Mouse (Mus musculus): Measurements from ENCODE around the gene Slc22a15. TPM values are rescaled to one million over a fixed set of nuclear protein-coding genes. Genes with fewer than 3 reads are reported as not detected.

The Slc22a15 gene
- polyA plus RNA-seq, 1 experiment from 2014 or later = 1.8 TPM

DNA sequence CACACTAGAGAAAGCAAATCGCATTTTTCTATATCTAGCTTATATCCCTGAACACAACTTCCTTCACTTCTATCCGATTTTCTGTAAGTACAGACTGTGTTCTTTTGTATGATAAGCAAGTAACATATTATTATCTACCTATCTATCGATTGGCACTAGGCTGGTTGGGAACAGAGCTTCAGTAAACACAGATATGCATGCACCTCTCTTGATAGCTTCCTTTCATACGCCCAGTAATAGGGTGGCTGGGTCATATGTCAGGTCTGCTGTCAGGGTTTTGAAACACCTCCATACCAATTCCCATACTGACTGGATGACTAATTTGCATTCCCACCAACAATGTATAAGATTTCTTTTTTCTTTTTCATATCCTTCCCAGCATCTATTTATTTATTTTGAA lies 16.2 kb upstream of the Slc22a15 start:
- Histone ChIP-seq H3K4me2 (no peak overlapping the region), H3K4me3 (no peak overlapping the region), H3K27me3 (replicated peaks) (no peaks in the 10 kb centered on the region), H3K36me3 (no peaks in the 10 kb centered on the region), H3K4me1 (0 out of 2 replicates have a peak, but pooled peaks cover 12% of the 10 kb centered on the region), H3K9ac (no peak overlapping the region), H3K9me3 (replicated peaks) (no peaks in the 10 kb centered on the region), H3K27ac (no peak overlapping the region)
- ATAC-seq = no peak
- 40% methylated on average over 4 of the region's 4 CpGs for WGBS (ENCODE audit: insufficient replicate concordance)

DNA sequence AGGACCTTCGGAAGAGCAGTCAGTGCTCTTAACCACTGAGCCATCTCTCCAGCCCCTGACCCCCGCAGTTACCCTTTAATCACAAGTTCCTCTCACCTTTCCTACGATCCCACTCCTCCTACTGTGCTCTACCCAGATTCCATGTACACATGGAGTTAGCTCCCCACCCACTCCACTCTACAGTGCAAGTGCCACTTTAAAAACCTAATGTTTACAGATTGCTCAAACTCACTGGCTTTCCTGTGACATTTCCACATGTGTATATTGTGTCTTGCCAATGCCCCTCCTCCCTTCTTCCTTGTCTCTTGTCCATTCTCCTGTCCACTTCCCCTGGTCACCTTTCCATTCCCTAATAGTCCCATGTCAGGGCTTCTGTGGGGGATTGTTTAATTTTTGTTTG lies 15.6 kb upstream of the Slc22a15 start:
- Histone ChIP-seq H3K4me2 (no peak overlapping the region), H3K4me3 (no peak overlapping the region), H3K27me3 (replicated peaks) (no peaks in the 10 kb centered on the region), H3K36me3 (no peaks in the 10 kb centered on the region), H3K9ac (no peak overlapping the region), H3K4me1 (0 out of 2 replicates have a peak, but pooled peaks cover 12% of the 10 kb centered on the region), H3K9me3 (replicated peaks) (no peaks in the 10 kb centered on the region), H3K27ac (no peak overlapping the region)
- 68% methylated on average over 3 of the region's 3 CpGs for WGBS (ENCODE audit: insufficient replicate concordance)
- no peak; the same call in 1 of the 2 replicates for ATAC-seq

DNA sequence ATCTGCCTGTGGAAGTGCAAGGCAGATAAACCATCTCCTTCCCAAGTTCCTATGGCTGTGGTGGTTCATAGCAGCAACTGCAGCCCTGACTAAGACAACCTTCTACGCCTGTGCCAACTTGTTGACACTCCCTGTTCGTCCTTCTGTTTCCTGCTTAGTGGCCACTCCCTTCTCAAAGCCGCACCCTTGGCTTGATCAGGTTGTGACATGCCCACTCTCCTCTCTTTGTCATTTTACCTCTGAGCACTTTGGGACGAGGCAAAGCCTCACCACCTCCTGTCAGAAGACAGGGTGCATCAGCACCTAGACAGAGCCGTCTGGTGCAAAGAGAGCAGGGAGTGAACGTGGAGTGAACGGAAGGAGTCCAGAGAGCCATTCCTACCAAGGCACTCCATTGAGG lies 14.9 kb upstream of the Slc22a15 start:
- H3K36me3 ChIP-seq = no peaks in the 10 kb centered on the region
- 0 out of 2 replicates have a peak, but pooled peaks cover 12% of the 10 kb centered on the region for H3K4me1 ChIP-seq
- H3K9me3 ChIP-seq (replicated peaks) = no peaks in the 10 kb centered on the region
- no peak overlapping the region for H3K4me2 ChIP-seq
- no peak overlapping the region for H3K9ac ChIP-seq
- H3K27ac ChIP-seq = no peak overlapping the region
- 34% methylated on average over 7 of the region's 7 CpGs for WGBS (ENCODE audit: insufficient replicate concordance)
- H3K27me3 ChIP-seq (replicated peaks) = no peaks in the 10 kb centered on the region
- no peak overlapping the region for H3K4me3 ChIP-seq
- no peak for ATAC-seq

DNA sequence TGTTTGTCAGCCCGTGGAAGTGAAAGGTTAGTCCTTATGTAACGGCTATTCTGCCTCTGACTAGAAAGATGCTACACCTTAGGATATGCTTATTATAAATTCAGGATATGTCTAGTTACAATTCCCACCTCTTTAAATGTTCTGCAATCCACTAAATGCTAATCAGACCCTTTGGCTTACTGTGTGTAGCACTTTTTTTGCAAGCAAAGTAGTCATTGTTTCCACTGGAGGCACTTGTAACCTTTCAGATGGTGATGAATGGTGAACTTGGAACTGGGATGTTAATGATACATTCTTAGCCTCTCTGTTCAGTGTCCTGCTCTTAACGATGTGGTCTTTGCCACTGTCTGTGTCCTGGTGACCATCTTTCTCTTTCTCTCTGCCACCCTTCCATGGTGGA lies 12.1 kb upstream of the Slc22a15 start:
- H3K36me3 ChIP-seq = no peaks in the 10 kb centered on the region
- no peaks in the 10 kb centered on the region for H3K27me3 ChIP-seq (replicated peaks)
- 0 out of 2 replicates have a peak, but pooled peaks cover 12% of the 10 kb centered on the region for H3K4me1 ChIP-seq
- no peak overlapping the region for H3K4me3 ChIP-seq
- no peak overlapping the region for H3K27ac ChIP-seq
- ATAC-seq = no peak
- H3K9ac ChIP-seq = no peak overlapping the region
- no peak overlapping the region for H3K4me2 ChIP-seq
- WGBS (ENCODE audit: insufficient replicate concordance) = 67% methylated on average over 3 of the region's 3 CpGs
- H3K9me3 ChIP-seq (replicated peaks) = no peaks in the 10 kb centered on the region

DNA sequence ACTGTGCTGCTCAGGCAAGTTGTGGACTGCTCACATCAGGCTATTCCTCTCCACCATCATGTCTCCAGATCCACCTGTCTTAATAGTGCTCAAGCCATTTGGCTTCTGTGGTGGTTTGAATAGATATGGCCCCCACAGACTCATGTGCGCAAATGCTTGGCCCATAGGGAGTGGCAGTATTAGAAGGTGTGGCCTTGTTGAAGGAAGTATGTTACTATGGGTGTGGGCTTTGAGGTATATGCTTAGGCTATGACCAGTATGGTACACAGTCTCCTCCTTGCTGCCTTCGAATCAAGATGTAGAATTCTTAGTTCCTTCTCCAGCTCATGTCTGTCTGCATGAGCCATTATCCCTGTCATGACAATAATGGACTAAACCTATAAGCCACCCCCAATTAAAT lies 9.6 kb upstream of the Slc22a15 start:
- Histone ChIP-seq H3K27ac (no peak overlapping the region), H3K27me3 (replicated peaks) (no peaks in the 10 kb centered on the region), H3K9me3 (replicated peaks) (no peaks in the 10 kb centered on the region), H3K4me2 (no peak overlapping the region), H3K4me3 (no peak overlapping the region), H3K4me1 (no peaks in the 10 kb centered on the region), H3K36me3 (no peaks in the 10 kb centered on the region), H3K9ac (no peak overlapping the region)
- ATAC-seq = no peak
- 64% methylated on average over 2 of the region's 2 CpGs for WGBS (ENCODE audit: insufficient replicate concordance)

DNA sequence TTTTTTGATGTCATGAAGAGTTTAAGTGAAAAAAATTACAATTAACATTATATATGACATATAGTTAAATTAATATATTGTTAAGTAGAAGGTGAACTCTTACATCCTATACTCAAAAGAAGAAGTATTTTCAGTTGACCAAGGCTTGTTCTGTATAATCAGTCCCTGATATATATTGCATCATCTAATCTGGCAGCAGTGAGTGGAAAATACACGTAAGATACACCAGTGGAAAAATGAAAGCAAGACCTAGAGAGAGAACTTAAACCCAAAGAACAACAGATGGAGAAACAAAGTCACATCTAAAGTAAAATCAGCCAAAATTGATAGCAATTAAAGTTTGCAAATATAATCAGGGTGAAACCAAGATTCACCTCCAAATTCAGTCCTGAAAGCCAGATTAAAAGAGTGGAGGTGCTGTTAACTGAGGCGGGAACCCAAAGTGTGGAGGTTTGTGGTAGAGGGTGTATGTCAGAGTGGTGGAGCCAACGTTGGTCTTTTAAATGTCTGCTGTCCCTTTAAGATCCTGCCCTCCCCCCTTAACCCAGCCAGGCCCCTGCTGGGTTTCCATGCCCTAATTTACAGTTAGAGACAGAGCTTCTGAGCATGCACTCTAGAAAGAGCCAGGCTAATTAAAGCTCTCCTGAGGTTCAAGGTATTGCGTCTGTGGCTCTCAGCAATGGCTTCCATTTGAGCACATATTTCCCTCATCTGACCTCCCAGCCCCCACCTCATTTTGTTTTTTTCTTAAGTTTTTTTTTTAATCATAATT lies 5.0 kb upstream of the Slc22a15 start:
- peaks cover 10% of the 10 kb centered on the region; the same call in 1 of the 2 replicates for H3K4me1 ChIP-seq
- 40% methylated on average over 4 of the region's 4 CpGs for WGBS (ENCODE audit: insufficient replicate concordance)
- H3K36me3 ChIP-seq = no peaks in the 10 kb centered on the region
- H3K9ac ChIP-seq = no peak overlapping the region
- peaks cover 4% of the 10 kb centered on the region for H3K27me3 ChIP-seq (replicated peaks)
- H3K4me3 ChIP-seq = no peak overlapping the region
- no peaks in the 10 kb centered on the region for H3K9me3 ChIP-seq (replicated peaks)
- H3K4me2 ChIP-seq = no peak overlapping the region
- no peak for ATAC-seq
- H3K27ac ChIP-seq = no peak overlapping the region

DNA sequence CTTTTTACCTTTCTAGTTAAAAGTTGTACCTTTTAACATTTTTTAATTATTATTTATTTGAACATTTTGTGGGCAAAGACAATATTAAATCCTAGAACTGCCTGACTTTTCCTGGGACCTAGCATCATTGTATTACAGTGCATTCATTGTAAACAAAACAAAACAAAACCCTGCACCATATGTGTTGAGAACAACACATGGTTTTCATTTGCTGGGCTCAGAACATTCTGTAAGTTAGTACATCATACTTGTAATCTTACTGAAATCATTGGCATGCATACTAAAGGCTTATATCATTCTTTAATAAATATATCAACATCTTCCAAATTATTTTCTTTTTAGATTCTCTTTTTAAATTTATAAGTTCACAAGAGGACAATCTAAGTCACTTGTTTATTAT lies 2.4 kb upstream of the Slc22a15 start:
- peaks cover 22% of the 10 kb centered on the region for H3K27me3 ChIP-seq (replicated peaks)
- no peak overlapping the region for H3K27ac ChIP-seq
- no peak overlapping the region for H3K4me2 ChIP-seq
- H3K4me3 ChIP-seq = no peak overlapping the region
- H3K9ac ChIP-seq = no peak overlapping the region
- ATAC-seq = no peak
- H3K4me1 ChIP-seq = peaks cover 17% of the 10 kb centered on the region; the same call in 1 of the 2 replicates
- no peaks in the 10 kb centered on the region for H3K9me3 ChIP-seq (replicated peaks)
- no peaks in the 10 kb centered on the region for H3K36me3 ChIP-seq

DNA sequence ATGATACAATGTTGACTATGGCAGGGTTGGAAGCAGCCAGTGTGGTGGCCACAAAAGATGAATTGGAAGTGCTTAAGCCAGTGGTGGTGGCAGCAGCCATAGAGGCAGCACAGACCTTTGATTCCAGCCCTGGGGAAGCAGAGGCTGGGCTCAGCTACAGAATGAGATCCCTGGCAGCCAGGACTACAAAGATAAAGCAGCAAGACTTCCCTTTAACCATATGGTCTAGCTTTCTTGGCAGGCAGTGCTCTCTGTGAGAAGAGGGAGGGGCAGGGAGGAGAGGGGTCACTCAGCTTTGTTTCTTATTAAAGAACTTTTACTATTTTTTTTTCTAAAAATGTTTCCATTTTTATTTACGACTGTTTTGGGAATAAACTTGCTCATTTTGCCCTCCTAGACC lies 1.4 kb upstream of the Slc22a15 start:
- no peak for ATAC-seq
- Histone ChIP-seq H3K9ac (no peak overlapping the region), H3K27ac (no peak overlapping the region), H3K4me2 (no peak overlapping the region), H3K9me3 (replicated peaks) (no peaks in the 10 kb centered on the region), H3K27me3 (replicated peaks) (peaks cover 22% of the 10 kb centered on the region), H3K36me3 (no peaks in the 10 kb centered on the region), H3K4me1 (peaks cover 17% of the 10 kb centered on the region; the same call in 1 of the 2 replicates), H3K4me3 (no peak overlapping the region)
- 35% methylated on average over 1 of the region's 1 CpGs for WGBS (ENCODE audit: insufficient replicate concordance)

DNA sequence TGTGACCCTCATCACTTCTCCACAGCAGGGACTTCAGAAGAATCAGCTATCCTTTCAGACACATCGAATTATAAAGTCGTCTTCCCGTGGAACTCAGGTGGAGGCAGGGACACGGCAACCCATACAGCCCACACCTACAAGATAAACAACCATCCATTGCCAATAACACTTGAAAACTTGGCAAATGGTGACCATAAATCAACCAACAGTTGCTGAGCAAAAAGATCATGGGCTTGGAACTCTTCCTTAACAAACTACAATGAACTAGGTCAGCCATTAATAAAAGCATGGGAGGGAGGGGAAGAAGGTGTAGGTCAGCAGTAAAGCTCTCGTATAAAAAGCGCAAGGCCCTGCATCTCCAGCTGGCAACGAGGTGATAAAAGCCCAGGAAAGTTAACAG lies 1.9 kb downstream of the Slc22a15 start:
- H3K4me3 ChIP-seq = no peak overlapping the region

DNA sequence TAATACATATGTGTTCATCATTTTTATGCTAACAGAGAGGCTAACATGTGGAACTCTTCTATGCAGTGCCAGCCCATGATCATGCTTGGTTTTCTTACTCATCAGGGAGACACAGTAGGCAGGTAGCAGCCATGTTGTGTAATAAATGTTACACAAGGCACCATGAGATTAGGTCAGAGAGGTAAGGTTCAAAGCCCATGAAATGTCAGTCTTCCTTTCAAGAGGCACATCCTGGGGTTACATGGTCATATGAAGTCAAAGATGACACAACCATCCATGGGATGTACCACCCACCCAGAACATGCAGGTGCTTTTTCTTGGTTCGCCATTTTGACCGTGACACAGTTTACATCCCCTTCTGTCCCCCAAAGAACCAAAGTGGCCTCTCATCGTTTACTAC lies 5.7 kb downstream of the Slc22a15 start:
- no peak for ATAC-seq

More for the DNA sequence above, 1.9 kb downstream of the Slc22a15 start:
- peaks cover 17% of the 10 kb centered on the region; the same call in 1 of the 2 replicates for H3K4me1 ChIP-seq
- no peak for ATAC-seq
- H3K4me2 ChIP-seq = no peak overlapping the region
- 63% methylated on average over 7 of the region's 7 CpGs for WGBS (ENCODE audit: insufficient replicate concordance)
- H3K36me3 ChIP-seq = no peaks in the 10 kb centered on the region
- H3K27me3 ChIP-seq (replicated peaks) = peaks cover 22% of the 10 kb centered on the region
- no peak overlapping the region for H3K9ac ChIP-seq
- no peak overlapping the region for H3K27ac ChIP-seq
- no peaks in the 10 kb centered on the region for H3K9me3 ChIP-seq (replicated peaks)

DNA sequence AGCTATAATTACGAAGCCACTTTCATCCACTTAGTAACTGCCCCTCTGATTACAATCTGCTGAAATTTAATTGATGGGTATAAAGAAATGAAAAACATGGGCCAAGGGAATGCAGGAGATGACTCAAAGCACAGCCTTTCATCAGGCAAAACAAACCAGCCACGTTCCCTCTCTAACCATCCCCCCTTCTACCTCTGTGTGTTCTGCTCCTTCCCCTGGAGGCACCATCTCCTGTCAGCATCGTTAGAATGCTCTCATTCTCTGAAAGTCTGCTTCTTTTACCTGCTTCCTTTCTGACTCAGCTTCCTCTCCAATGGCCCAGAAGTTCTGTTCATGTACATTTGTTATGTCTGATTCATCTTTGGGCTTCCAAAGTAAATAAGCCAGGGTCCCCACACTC lies 6.6 kb downstream of the Slc22a15 start:
- Histone ChIP-seq H3K27me3 (replicated peaks) (0 out of 2 replicates have a peak, but pooled peaks cover 4% of the 10 kb centered on the region), H3K27ac (no peak overlapping the region), H3K4me2 (no peak overlapping the region), H3K36me3 (no peaks in the 10 kb centered on the region), H3K4me3 (no peak overlapping the region), H3K9me3 (replicated peaks) (no peaks in the 10 kb centered on the region), H3K9ac (no peak overlapping the region), H3K4me1 (no peaks in the 10 kb centered on the region)
- 37% methylated on average over 3 of the region's 3 CpGs for WGBS (ENCODE audit: insufficient replicate concordance)
- ATAC-seq = no peak

More for the DNA sequence above, 5.7 kb downstream of the Slc22a15 start:
- Histone ChIP-seq H3K9ac (no peak overlapping the region), H3K4me1 (0 out of 2 replicates have a peak, but pooled peaks cover 3% of the 10 kb centered on the region), H3K9me3 (replicated peaks) (no peaks in the 10 kb centered on the region), H3K27ac (no peak overlapping the region), H3K4me2 (no peak overlapping the region), H3K4me3 (no peak overlapping the region), H3K36me3 (no peaks in the 10 kb centered on the region), H3K27me3 (replicated peaks) (peaks cover 11% of the 10 kb centered on the region)
- WGBS (ENCODE audit: insufficient replicate concordance) = 70% methylated on average over 3 of the region's 3 CpGs

DNA sequence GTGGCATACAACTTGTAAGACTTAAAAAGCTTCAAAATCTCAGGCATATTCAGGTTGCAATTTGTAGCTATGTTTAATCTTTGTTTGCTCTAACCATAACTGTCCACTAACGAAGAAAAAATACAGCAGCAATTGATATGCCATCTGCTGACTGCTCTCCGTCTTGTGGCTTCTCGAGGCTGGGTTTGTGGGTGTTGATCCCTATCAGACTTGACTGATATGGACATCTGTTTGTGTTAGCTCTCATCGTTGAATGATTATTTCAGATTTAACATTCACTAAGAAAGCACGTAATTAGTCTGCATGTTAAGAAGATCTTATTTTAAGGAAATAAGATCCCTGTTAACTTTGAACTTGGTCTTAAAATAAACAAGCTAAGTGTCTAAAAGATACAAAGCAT lies 7.7 kb downstream of the Slc22a15 start:
- Histone ChIP-seq H3K27me3 (replicated peaks) (no peaks in the 10 kb centered on the region), H3K4me2 (no peak overlapping the region), H3K4me1 (no peaks in the 10 kb centered on the region), H3K9me3 (replicated peaks) (no peaks in the 10 kb centered on the region), H3K9ac (no peak overlapping the region), H3K36me3 (no peaks in the 10 kb centered on the region), H3K4me3 (no peak overlapping the region), H3K27ac (no peak overlapping the region)
- ATAC-seq = no peak
- WGBS (ENCODE audit: insufficient replicate concordance) = 29% methylated on average over 5 of the region's 5 CpGs
